Mouse (Mus musculus) brain, embryonic 14.5 days (tissue): ENCODE measurements at regions not wholly inside any gene's neighbourhood (a gene's known extent, or its start where the extent isn't known, plus 50 kb on each side); places are given as distances from the start of the nearest gene placed in this dataset.

Experiments used
- CTCF ChIP-seq: fragments of 200-500 bp; IDR thresholded peaks from 2 replicates; pipeline ENCODE4 v1.5.1; 2012; ENCODE audit warnings: inconsistent platforms, mild to moderate bottlenecking, moderate library complexity, borderline replicate concordance; ENCODE audit not compliant: insufficient read depth, insufficient read length; ENCODE audit errors: extremely low read depth
- POLR2A ChIP-seq: fragments of 200-500 bp; IDR thresholded peaks from 2 replicates; pipeline ENCODE4 v1.6.1; 2012; ENCODE audit warnings: mild to moderate bottlenecking, inconsistent platforms, borderline replicate concordance; ENCODE audit not compliant: poor library complexity, insufficient read depth, insufficient read length, severe bottlenecking; ENCODE audit errors: extremely low read depth

DNA sequence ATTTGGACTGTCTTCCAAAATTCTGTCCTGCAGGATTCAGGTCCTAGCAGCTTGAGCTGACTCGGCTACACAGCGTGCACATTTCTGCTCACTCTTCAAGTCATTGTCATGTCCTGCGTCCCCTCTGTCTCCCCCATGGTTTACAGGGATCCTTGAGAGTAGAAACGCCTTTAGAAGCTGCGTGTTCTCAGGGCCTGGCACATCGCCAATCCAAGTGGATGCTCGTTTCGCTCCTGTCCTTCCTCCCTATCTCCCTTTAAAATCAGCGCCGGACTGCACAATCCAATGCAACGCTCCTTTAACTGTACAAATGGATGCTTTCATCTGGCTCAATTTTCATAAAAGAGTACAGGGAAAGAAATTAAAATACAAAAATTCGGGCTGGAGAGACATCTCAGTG lies 201.6 kb downstream of the Cdh26 start:
- no peak for TF ChIP-seq POLR2A
- TF ChIP-seq CTCF, result no peak
